Mouse (Mus musculus) activated CD4-positive, CD25-positive, alpha-beta regulatory T cell (primary cell): ENCODE measurements around the gene Rnaseh2a. TPM values are rescaled to one million over a fixed set of nuclear protein-coding genes. Genes with fewer than 3 reads are reported as not detected.

Experiments
- polyA plus RNA-seq, 2 experiments: library from polyadenylated mRNA; unstranded; fragments of 100-300 nt; shearing (Covaris generic); gene quantifications; one replicate each; pipeline ENCODE4 v1.2.1; 2017

Gene Rnaseh2a
- 10 to 100 TPM; 80.7 to 89.0 TPM for polyA plus RNA-seq

DNA sequence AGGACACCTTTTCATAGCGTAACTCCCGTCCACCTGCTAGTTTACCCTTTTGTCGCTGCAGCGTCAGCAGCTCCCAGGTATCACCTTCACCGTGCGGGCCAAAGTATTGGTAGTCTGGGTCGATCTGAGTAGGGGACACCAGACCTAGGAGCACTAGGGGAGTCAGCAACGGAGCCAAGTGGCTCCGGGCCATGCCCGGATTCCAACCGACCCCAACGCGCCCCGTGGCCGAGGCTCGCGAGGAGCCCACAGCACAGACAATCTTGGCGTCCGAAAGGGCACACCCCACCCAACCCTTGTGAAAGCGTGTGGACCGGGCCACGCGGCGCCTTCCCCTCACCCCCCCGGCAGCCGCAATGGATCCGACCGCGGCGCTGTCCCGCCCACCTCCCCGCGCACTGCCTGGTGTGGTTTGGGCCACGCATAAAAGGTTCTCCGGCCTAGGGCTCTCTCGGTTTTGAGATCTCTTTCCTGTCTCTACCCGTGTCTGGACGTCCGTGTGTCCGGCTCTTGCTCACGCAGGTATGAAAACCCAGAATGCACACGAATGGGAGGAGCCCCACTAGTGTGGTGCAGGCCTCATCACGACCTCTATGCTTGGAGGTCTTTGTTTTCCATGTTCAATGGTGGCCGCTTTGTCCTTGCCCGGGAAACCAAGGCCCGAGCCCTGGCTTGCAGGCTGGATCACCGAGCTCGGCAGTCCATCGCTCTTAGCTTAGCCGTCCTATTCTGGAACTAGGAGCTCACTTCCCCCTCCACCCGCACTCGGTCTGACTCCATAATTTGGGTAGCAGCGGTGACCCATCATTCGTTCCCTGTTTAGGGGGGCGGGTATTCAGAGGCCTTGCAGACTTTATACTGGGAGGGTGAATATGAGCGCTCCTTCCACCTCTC, at the start of gene Rnaseh2a, which contains the start of the genes Gm49661 and Prdx2:
TSS of gene Rnaseh2a (minus strand) at position 527 of the 894 bp plus-strand sequence.
TSS of gene Gm49661 (minus strand) at position 193 of the 894 bp plus-strand sequence.
TSS of gene Prdx2 (plus strand) at position 347 of the 894 bp plus-strand sequence.

DNA sequence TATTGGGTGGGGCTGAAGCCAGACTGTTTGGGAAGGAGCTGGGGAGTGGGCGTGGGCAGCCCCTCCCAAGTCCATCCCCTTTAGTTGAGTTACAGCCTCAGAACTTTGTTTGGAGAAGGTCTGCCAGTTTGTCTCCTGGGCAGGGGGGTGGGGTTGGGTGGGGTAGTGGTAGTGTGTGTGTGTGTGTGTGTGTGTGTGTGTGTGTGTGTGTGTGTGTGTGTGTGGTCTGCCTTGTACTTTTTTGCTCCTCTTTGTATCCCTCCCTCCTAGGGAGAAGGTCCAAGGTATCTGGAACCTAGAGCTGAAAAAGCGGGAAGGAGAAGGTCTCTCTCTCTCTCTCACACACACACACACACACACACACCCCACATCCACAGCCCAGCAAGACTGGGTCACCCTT, 44.9 kb upstream of the Rnaseh2a start, which contains the start of gene Best2:
TSS of gene Best2 (minus strand) at position 101 of the 400 bp plus-strand sequence.

DNA sequence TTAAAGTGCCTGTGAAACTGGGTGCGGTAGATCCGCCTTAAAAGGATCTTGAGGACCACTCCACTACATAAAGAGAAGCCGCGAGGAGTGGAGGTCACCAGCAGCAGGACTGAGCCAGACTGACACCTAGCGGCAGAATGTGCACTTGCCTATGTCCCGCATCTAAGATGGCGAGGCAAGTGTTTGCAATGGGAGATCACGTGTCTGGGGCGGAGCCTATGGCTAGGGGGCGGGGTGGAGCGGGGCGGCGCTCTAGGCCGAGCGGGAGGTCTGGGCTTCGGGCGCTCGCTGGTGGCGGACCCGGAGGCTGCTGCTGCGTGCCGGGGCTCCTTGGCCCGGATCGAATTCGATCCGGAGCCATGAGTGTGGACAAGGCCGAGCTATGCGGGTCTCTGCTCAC, 20.8 kb upstream of the Rnaseh2a start, which contains the start of gene Hook2:
TSS of gene Hook2 (plus strand) at position 255 of the 400 bp plus-strand sequence.

DNA sequence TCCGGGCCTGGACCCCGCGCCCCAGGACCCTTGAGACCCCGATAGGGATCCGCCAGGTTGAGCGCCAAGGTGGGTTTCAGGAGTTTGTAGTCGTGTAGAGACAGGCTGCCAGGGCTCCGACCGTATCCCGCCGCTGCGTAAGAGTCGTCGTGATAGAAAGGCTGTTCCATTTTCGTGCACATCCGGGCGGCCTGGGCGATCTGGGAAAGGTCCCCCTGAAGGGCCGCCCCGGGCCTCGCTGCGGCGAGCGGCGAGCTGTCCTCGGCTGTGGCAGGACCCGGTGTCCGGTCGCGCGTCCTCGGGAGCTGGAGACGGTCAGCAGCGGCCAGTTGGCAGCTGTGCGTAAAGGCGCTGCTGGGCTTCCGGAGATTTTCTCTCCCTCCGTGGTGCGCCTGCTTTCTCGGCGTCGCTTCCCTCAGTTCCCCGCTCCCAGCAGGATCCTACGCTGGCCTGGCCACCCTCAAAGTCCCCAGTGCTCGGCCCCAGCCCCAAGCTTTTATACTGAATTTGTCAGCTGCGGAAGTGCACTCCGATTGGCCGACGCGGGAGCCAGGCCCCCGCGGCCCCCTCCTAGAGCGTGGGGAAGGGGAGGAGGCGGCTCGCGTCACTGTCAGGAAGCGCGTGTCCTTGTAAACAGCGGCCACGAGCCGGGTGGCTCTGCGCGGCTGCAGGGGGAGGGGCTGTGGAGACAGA, 8.8 kb upstream of the Rnaseh2a start, which contains the start of gene Junb:
TSS of gene Junb (minus strand) at position 471 of the 693 bp plus-strand sequence.

DNA sequence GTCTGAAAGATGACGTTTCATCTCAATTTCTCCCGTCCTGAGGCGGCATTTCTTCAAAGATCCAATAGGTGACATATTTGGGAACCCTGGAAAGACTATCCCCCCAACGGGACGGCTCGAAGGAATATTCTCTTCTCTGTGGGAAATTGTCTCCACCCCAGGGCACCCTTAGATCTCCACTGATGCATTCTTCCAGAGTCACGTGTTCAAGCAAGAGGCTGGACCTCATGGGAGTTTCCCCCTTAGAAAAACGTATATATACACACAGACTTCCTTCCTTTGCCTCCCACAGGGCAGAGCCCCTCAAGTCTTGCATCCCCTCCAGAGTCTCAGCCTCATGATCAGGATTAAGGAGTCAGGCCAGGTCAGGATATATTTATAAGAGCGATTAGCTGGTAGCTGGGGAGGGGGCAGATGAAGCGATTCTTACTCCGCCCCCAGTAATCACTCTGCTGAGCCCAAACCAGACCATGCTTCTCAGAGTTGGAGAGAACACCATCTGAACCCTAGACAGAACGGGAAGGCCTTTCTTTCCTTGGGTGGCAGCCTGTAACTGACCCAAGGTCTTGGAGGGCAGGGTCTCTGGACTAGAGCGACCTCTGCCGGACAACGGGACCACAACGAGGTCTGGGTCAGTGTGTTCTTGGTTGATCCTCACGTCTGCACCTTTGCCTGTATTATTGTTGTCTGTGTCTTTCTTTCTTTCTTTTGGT, 22.9 kb downstream of the Rnaseh2a start, which contains the start of gene Rtbdn:
TSS of gene Rtbdn (plus strand) at position 464 of the 713 bp plus-strand sequence.

DNA sequence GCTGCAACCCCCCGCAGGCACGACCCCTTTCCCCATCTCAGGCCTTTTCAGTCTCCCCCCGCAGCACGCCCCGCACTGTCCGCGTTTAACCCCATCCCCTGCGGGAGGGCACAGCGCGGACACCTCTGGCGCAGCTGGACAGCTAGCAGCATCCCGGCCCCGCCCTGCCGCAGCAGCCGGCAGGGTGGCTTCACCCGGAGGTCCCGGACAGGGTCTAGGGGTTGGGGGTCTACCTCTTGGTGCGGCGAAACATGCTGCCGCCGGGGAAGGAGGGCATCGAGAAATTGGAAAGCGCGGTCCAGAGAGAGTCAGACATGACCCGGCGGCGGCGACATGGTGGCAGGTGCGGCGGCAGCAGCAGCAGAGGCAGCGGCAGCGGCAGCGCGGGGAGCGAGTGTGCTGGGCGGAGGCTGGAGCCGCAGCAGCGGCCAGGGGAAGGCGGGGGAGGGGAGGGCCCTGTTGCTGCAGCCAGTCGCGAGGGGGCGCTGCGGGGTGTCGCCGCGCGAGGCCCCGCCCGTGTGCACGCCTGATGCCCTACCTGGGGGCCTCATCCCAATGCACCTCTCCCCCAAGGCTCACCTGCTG, 32.5 kb downstream of the Rnaseh2a start, which contains the start of gene Mast1:
TSS of gene Mast1 (minus strand) at position 398 of the 585 bp plus-strand sequence.

DNA sequence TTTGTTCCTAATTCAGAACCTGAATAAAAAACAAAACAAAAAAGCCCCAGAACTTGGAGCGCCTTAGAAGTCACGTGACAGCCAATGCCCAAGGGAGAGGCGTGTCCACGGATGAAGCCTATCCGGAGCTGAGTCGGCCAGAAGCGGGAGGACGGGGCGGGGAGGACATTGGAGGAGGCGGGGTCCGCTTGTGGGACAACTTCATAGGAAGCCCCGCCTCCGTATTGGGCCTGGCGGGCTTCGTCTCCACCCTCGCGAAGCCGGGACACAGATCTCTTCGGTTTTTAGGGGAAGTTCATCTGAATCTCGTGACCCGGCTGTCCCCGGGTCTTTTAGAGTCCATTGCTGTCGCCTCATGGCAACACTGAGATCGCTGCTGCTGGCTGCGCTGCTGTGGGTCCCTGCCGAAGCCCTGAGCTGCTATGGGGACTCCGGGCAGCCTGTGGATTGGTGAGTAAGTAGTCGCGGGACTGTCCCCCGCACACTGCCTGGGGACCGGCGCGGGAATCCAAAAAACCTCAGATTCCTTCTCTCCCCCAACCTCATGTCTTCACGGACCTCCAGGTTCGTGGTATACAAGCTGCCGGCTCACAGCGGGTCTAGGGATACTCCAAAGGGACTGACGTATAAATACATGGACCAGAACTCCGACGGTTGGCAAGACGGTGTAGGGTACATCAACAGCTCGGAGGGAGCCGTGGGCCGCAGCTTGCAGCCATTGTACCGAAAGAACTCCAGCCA, 61.0 kb downstream of the Rnaseh2a start, which contains the start of gene Dnase2a:
TSS of gene Dnase2a (plus strand) at position 140 of the 741 bp plus-strand sequence.

Other genes starting within 250 kb of the Rnaseh2a start
- 10 to 100 TPM; 23.8 to 35.4 TPM for gene G430095P16Rik, start 246.8 kb downstream of the Rnaseh2a start, polyA plus RNA-seq
- 10 to 100 TPM in 1 of 2 experiments, 1 to 10 TPM in 1; 4.1 to 12.3 TPM for gene Nfix, start 169.4 kb downstream of the Rnaseh2a start, polyA plus RNA-seq
- 1 to 10 TPM; 3.3 to 4.2 TPM for gene Dand5, start 146.9 kb downstream of the Rnaseh2a start, polyA plus RNA-seq
- gene Gadd45gip1, start 138.2 kb downstream of the Rnaseh2a start, polyA plus RNA-seq: 10 to 100 TPM; 29.7 to 37.9 TPM
- 100 to 1,000 TPM; 159 to 183 TPM for gene Rad23a, start 129.1 kb downstream of the Rnaseh2a start, polyA plus RNA-seq
- 100 to 1,000 TPM; 378 to 630 TPM for gene Calr, start 122.8 kb downstream of the Rnaseh2a start, polyA plus RNA-seq
- 10 to 100 TPM; 78.3 to 79.8 TPM for gene Farsa, start 112.8 kb downstream of the Rnaseh2a start, polyA plus RNA-seq
- gene Syce2, start 97.7 kb downstream of the Rnaseh2a start, polyA plus RNA-seq: 10 to 100 TPM in 1 of 2 experiments, 1 to 10 TPM in 1; 9.1 to 16.8 TPM
- gene Gcdh, start 75.8 kb downstream of the Rnaseh2a start, polyA plus RNA-seq: 10 to 100 TPM; 22.2 to 31.5 TPM
- gene Klf1, start 67.8 kb downstream of the Rnaseh2a start, polyA plus RNA-seq: 1 to 10 TPM; 1.3 to 3.6 TPM
- gene Dnase2a, start 61.2 kb downstream of the Rnaseh2a start, polyA plus RNA-seq: 10 to 100 TPM in 1 of 2 experiments, 1 to 10 TPM in 1; 6.1 to 11.9 TPM
- gene Mast1, start 32.4 kb downstream of the Rnaseh2a start, polyA plus RNA-seq: 1 to 10 TPM in 1 of 2 experiments, under 1 TPM in 1; 0.62 to 1.2 TPM
- under 1 TPM in 1 of 2 experiments, not detected in 1; 0.21 TPM for gene Rtbdn, start 22.8 kb downstream of the Rnaseh2a start, polyA plus RNA-seq
- gene Gm49661, start 334 bp downstream of the Rnaseh2a start, polyA plus RNA-seq: not detected
- 100 to 1,000 TPM; 205 to 213 TPM for gene Prdx2, start 180 bp downstream of the Rnaseh2a start, polyA plus RNA-seq
- gene Junb, start 9.0 kb upstream of the Rnaseh2a start, polyA plus RNA-seq: 100 to 1,000 TPM; 294 to 399 TPM
- gene Hook2, start 20.8 kb upstream of the Rnaseh2a start, polyA plus RNA-seq: 10 to 100 TPM in 1 of 2 experiments, 1 to 10 TPM in 1; 9.5 to 11.1 TPM
- not detected for gene Best2, start 44.8 kb upstream of the Rnaseh2a start, polyA plus RNA-seq
- gene Asna1, start 55.5 kb upstream of the Rnaseh2a start, polyA plus RNA-seq: 10 to 100 TPM; 53.6 to 65.3 TPM
- 100 to 1,000 TPM; 248 to 252 TPM for gene Trir, start 57.1 kb upstream of the Rnaseh2a start, polyA plus RNA-seq
- 10 to 100 TPM; 20.7 to 25.3 TPM for gene Tnpo2, start 67.1 kb upstream of the Rnaseh2a start, polyA plus RNA-seq
- 1 to 10 TPM; 4.5 to 7.0 TPM for gene Fbxw9, start 90.3 kb upstream of the Rnaseh2a start, polyA plus RNA-seq
- 1 to 10 TPM; 1.5 to 2.8 TPM for gene Gm5741, start 98.2 kb upstream of the Rnaseh2a start, polyA plus RNA-seq
- 100 to 1,000 TPM in 1 of 2 experiments, 10 to 100 TPM in 1; 77.6 to 102 TPM for gene Dhps, start 102.0 kb upstream of the Rnaseh2a start, polyA plus RNA-seq
- 100 to 1,000 TPM; 158 to 186 TPM for gene Wdr83os, start 111.0 kb upstream of the Rnaseh2a start, polyA plus RNA-seq
- 10 to 100 TPM; 35.2 to 42.7 TPM for gene Wdr83, start 111.5 kb upstream of the Rnaseh2a start, polyA plus RNA-seq
- 100 to 1,000 TPM; 104 to 165 TPM for gene Man2b1, start 113.5 kb upstream of the Rnaseh2a start, polyA plus RNA-seq
- gene Zfp791, start 153.3 kb upstream of the Rnaseh2a start, polyA plus RNA-seq: under 1 TPM in 1 of 2 experiments, not detected in 1; 0.17 TPM
- gene Cks1brt, start 182.2 kb upstream of the Rnaseh2a start, polyA plus RNA-seq: under 1 TPM; 0.10 to 0.28 TPM